Mouse (Mus musculus) heart, postnatal 10 days (tissue): ENCODE measurements around the gene Ndufa6. TPM values are rescaled to one million over a fixed set of nuclear protein-coding genes. Genes with fewer than 3 reads are reported as not detected.
"Not testable (repeated sequence)": the region's sequence is repeated elsewhere in the genome, so short reads cannot be mapped to it uniquely, and the experiment has no call there.

ENCODE experiments used
- DNase-seq, 2 experiments: peaks; one replicate each; pipeline ENCODE4 v3.0.0; 2021
- intact Hi-C: fragments of 180-260 bp; cut with DNase I; formaldehyde crosslinking; loops from one replicate; pipeline ENCODE4 v1.15.1; 2025
- total RNA-seq, 2 experiments: library from RNA; stranded (reverse); gene quantifications; 2 replicates each; pipeline ENCODE4 v1.2.3; 2021

Ndufa6 gene
- total RNA-seq, 2 experiments from 2014 or later = 525 to 549 TPM

DNA sequence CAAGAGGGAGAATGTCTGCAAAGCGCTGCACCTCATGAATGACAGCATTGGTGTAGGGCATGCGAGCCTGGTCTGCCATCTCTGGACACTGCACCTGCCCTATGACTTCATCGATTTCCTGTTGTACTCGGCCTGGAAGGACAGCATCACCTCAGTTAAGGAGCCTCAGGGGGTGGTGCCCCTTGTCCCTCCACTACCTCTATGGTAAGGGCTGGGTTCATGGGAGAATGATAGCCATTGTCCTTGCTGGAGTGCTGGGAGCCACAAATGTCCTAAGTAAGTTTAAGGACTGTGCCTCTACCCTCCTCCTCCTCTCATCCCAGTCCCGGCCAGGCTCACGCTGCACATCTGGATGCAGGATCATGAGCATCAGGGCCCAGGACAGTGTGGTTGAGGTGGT lies 18.3 kb upstream of the Ndufa6 start:
- intact Hi-C loops = no loop called here
- DNase-seq = no peak

- intact Hi-C loops = no loop called here
- no peak for DNase-seq
Measured at GRCm38 (mm10) chr15:82368851-82369250, 14.7 kb upstream of the Ndufa6 start.

DNA sequence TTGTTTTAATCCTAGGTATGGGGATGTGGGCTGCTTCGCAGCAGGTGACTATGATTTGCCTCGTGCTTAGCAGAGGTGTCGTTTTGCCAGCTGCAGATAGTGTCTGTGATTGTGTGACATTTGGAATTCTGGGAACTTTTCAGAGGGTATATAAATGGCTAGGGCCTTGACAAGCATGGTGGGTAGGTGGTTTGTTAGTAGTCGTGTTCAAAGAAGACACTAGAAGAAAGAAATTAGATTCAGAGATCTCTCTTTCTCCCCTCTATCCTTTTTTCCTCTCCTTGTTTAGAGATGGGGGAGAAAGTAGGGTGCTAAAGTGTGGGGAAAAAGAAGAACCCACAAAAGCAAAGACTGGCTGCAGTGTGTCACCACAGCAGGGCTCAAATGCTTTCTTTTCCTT lies 14.0 kb upstream of the Ndufa6 start:
- no peak for DNase-seq
- intact Hi-C loops = no loop called here

GRCm38 (mm10) chr15:82364561-82364960 lies 10.4 kb upstream of the Ndufa6 start:
- DNase-seq, intact Hi-C loops: not testable (repeated sequence)

DNA sequence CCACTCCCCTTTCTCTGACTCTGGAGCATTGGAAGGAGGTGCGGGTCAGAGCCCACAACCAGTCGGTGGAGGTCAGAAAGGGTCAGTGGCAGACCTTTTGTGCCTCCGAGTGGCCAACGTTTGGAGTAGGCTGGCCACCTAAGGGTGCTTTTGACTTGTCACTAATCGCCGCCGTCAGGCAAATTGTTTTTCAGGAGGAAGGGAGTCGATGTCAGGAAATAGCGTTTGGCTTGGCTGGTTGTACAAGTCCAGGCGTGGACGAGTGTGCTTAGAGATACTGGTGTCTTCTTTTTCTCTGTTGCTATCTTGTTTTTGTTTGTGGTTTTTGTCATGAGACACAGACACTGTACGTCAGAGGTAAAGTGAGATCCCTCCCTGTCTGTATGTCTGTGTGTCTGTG lies 9.7 kb upstream of the Ndufa6 start:
- intact Hi-C loops = not testable (repeated sequence)

DNA sequence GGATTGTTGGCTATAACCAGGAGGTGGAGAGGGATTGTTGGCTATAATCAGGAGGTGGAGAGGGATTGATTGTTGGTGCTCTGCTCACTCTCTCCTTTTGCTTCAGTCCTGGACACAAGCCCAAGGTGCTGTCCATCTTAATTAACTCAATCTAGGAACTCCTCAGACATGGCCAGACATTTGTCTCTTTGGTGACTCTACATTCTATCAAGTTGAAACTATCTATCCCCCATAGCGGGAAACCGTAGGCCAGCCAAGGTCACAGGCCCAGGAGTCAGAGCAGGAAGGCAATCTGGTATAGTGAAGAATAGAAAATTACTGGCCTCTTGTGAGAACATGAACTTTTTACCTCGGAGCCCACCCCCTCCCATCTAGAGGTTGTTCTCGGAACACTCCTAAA lies 8.1 kb upstream of the Ndufa6 start:
- DNase-seq = no peak
- intact Hi-C loops = no loop called here

More for the DNA sequence above, 9.7 kb upstream of the Ndufa6 start:
- not testable (repeated sequence) for DNase-seq

DNA sequence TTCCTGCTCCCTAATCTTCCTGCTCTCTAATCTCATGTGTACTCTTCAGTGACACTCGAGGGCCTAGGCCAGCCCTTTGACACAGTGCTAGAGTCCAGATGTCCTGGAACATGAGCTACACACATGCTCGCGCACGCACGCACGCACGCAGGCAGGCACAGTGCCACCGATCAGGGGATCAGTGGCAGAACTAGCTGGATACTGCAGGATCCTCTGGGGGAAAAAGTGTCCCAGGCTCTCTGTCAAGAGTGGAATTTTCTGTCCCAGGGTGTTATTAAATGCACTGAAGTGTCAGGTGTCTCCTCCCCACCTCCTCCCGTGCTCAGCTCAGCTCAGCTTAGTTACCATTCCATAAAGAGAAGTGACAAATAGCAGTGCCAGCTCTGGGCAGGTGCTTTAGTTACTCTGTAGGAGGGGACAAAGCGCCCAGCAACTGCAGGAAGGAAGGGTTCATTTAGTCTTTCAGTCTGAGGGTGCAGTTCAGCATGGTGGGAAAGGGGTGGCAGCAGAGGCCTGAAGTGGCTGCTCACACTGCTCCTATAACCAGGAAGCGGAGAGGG lies 7.4 kb upstream of the Ndufa6 start:
- peak in 1 of 2 experiments; percentile 48 for DNase-seq

GRCm38 (mm10) chr15:82358431-82359260 lies 4.5 kb upstream of the Ndufa6 start:
- intact Hi-C loops = no loop called here
- DNase-seq = peak in 1 of 2 experiments; percentile 47

More for the DNA sequence above, 7.4 kb upstream of the Ndufa6 start:
- intact Hi-C loops = no loop called here

GRCm38 (mm10) chr15:82353745-82354113 lies 393 bp downstream of the Ndufa6 start:
- intact Hi-C loops = loop anchor here (1.0 to 5.0 kb wide), 3 partner anchors 23 to 81 kb away; partner anchors contain the start of gene Sept3
- DNase-seq = no peak

- peak in 1 of 2 experiments; percentile 53 for DNase-seq
- intact Hi-C loops = loop anchor here (5.0 kb wide), 1 partner anchor 81 kb away; the partner anchor contains the start of gene Sept3
Measured at GRCm38 (mm10) chr15:82353078-82353744, 911 bp downstream of the Ndufa6 start.

- intact Hi-C loops = loop anchor here (5.0 kb wide), 1 partner anchor 79 kb away; the partner anchor contains the start of gene Sept3
- no peak for DNase-seq
Measured at GRCm38 (mm10) chr15:82351480-82351879, 2.6 kb downstream of the Ndufa6 start.

- intact Hi-C loops = loop anchor here (5.0 kb wide), 1 partner anchor 78 kb away; the partner anchor contains the start of gene Sept3
- no peak for DNase-seq
Measured at GRCm38 (mm10) chr15:82350349-82350748, 3.8 kb downstream of the Ndufa6 start.

DNA sequence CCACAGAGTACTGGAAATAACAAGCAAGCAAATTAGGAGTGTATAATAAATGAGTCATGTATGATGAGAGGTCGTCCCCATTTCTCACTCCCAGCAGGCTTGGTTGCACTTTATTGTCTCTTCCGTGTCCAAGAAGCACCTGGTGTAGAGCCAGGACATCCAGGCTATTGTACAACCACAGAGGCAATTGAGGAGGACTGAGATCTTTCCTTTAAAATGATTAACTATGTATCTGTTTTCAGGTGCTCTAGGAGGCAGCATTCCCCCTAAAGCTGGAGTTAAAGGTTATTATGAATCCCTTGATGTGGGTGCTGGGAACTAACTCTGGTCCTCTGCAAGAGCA lies 5.2 kb downstream of the Ndufa6 start:
- DNase-seq = no peak
- intact Hi-C loops = no loop called here

DNA sequence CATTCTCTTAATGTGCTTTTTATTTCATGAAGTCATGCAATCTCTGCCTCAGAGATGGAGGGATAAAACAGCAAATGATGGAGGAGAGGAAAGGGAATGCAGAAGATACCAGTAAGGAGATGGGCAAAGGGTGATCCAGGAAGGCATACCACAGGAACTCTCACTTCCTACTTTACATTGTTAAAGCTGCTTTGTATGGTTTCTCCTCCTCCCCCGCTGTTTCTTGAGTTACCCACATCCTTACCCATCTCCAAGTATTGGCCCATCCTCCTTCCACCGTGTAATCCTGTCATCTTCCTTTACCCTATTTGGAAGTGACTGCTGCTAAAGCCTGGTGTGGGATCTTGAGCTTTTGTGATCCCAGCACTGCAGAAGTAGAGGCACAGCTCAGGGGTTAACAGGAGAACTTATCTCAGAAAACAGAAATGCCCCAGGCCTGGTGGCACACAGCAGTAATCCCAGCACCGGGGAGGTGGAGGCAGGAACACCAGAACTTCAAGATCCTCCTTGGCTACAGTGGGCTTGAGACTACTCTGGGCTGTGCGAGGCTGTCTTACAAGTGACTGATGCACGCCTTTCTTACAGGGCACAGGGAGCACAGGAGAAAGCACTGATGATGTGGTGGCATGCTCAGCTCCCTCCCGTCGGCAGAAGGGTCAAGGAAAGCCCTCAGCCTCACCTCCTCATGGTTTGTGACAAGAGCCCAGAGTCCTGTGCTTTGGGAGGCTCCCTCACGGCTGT lies 5.7 kb downstream of the Ndufa6 start:
- DNase-seq = no peak
- intact Hi-C loops = no loop called here

DNA sequence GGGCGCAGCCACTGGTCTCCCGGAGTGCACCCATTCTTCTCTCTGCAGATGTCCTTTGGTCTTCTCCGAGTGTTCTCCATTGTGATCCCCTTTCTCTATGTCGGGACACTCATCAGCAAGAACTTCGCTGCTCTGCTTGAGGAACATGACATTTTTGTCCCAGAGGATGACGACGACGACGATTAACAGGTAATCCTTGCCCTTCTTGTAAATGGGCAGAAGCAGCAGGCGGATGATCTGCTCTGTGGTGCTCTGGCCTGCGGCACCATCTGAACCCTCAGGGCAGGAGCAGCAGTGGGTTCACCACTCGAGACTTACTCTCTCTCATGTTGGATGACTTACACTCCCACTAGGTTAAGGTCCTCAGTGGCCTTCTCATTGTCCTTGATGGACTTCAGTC lies 6.3 kb downstream of the Ndufa6 start:
- DNase-seq = no peak
- intact Hi-C loops = no loop called here

DNA sequence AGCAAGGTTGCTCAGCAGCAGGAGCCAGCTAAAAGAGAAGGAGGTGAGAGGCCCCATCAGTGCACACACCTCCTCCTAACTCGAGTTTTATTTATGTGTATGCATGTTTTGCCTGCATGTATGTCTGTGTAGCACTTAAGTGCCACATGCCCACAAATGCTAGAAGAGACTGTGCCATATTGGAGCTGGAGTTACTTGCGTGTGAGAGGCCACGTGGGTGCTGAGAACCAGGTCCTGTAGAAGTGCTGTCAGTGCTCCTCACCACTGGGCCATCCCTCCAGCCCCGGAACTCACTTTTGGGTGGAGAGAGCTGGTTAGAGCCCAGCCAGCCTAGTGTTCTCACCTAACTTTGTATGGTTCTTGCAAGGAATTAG lies 6.8 kb downstream of the Ndufa6 start:
- DNase-seq = no peak
- intact Hi-C loops = no loop called here

DNA sequence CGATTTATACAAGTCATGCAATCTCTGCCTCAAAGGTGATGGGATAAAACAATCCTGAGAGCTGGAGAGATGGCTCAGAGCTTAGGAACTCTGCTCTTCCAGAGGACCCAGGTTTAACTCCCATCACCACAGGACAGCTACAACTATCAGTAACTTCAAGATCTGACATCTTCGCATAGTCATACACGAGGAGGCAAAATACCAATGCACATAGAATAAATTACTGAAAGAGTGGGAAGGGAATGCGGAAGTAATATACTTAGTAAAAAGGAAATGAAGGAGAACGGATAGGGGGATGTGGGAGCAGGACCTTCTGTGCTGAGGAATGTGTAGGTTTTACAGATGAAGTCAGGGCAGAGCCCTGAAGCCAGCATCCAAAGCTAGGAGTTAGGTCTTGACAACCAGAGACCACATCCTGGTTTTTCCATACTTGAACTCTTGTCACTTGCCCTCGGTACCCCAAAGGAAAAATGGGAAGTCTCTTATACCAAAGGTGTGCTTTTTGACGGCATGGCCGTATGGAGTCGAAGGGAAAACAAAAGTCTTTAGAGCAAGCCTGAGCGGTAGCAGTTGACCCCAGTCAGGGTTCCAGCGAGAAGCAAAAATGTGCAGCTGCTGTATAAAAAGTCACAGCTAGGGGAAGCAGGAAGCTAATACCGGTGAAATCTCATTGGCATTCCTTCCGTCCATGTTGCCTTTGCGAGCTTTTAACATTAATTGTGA lies 7.4 kb downstream of the Ndufa6 start:
- DNase-seq = peak in 1 of 2 experiments; percentile 24
- intact Hi-C loops = no loop called here

DNA sequence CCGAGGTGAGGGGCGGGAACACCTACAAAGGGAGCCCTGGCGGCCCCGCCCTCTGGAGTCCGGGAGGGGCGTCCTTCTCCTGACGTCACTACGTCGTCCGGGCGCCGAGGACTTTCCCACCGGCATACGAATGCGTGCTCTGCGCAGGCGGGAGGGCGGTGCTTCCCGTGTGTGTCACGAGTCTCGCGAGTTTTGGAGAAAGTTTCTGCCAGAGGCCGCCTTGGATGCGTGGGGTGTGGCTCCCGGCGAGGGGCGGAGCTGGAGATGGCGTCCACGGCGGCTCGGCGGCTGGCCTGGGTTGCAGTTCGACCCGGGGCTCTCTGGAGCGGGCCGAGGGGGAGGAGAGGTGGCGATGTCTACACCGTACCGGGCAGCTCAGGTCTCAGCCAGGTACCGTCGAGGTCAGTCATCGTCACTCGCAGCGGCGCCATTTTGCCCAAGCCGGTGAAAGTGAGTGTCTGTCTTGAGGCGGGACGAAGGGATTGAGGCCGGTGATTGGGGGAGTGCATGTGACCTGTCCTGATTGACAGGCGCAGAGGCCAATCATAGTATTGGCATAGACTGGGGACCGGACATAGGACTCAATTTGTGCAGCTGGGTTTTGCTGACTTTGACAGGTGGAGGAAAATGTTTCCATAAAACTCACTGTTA lies 8.2 kb downstream of the Ndufa6 start:
- DNase-seq = peak; percentile 99
- intact Hi-C loops = no loop called here

DNA sequence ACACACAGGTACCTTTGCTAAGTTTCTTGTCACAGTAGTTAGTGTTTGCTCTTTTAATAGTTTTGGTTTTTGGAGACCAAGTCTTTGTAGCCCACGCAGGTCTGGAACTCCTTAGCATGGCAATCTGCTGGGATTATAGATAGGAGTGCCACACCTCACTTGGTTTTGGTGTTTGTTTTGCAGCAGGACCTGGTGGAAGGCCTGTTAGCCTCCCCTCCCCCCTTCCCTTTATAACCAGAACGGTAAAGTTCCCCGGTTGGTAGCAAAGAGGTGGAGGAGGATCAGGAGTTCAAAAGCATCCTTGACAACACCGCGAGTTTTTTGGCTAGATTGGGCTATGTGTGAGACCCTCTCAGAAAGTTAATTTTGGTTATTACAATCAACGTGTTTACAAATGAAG lies 9.2 kb downstream of the Ndufa6 start:
- intact Hi-C loops = no loop called here
- no peak for DNase-seq
